Mouse (Mus musculus): ENCODE measurements around the gene Tbata. TPM values are rescaled to one million over a fixed set of nuclear protein-coding genes. Genes with fewer than 3 reads are reported as not detected.

Tbata gene
- polyA plus RNA-seq, 1 experiment from 2014 or later = not detected

- 61% methylated on average over 4 of the region's 4 CpGs for WGBS
Measured at GRCm38 (mm10) chr10:61236683-61237390, 65.1 kb downstream of the Tbata start.

GRCm38 (mm10) chr10:61237391-61237785 lies 65.6 kb downstream of the Tbata start:
- Histone ChIP-seq H3K9me3 (ENCODE audit: control insufficient read depth) (no peaks in the 10 kb centered on the region), H3K4me3 (ENCODE audit: low read depth, low read length) (no peak overlapping the region), H3K27ac (ENCODE audit: low read depth, low read length) (no peak overlapping the region), H3K4me1 (replicated peaks; ENCODE audit: control insufficient read depth, insufficient read depth, low read length) (no peaks in the 10 kb centered on the region), H3K27me3 (replicated peaks; ENCODE audit: control insufficient read depth, insufficient read depth, low read length) (no peaks in the 10 kb centered on the region), H3K36me3 (ENCODE audit: control insufficient read depth, insufficient read depth) (no peaks in the 10 kb centered on the region), H3K9ac (ENCODE audit: low read depth, low read length) (no peak overlapping the region), H3K4me2 (replicated peaks; ENCODE audit: low read depth) (no peak overlapping the region)
- 73% methylated on average over 6 of the region's 6 CpGs for WGBS
- no peak for TF ChIP-seq CTCF (IDR thresholded peaks at IDR 0.05; ENCODE audit: low read depth)
- ATAC-seq = no peak

More at GRCm38 (mm10) chr10:61236683-61237390, 65.1 kb downstream of the Tbata start:
- H3K9me3 ChIP-seq (ENCODE audit: control insufficient read depth) = no peaks in the 10 kb centered on the region
- no peak overlapping the region for H3K4me2 ChIP-seq (replicated peaks; ENCODE audit: low read depth)
- H3K27ac ChIP-seq (ENCODE audit: low read depth, low read length) = no peak overlapping the region
- ATAC-seq = no peak
- no peak for TF ChIP-seq CTCF (IDR thresholded peaks at IDR 0.05; ENCODE audit: low read depth)
- no peaks in the 10 kb centered on the region for H3K4me1 ChIP-seq (replicated peaks; ENCODE audit: control insufficient read depth, insufficient read depth, low read length)
- no peak overlapping the region for H3K4me3 ChIP-seq (ENCODE audit: low read depth, low read length)
- no peaks in the 10 kb centered on the region for H3K27me3 ChIP-seq (replicated peaks; ENCODE audit: control insufficient read depth, insufficient read depth, low read length)
- no peak overlapping the region for H3K9ac ChIP-seq (ENCODE audit: low read depth, low read length)
- no peaks in the 10 kb centered on the region for H3K36me3 ChIP-seq (ENCODE audit: control insufficient read depth, insufficient read depth)

Small RNAs within 50 kb of the gene (microRNA-seq; reads per million reads assigned to microRNA genes)
- not detected for gene Gm44308

Other genes starting within 250 kb of the Tbata start
- gene Pcbd1, start 82.6 kb upstream of the Tbata start, polyA plus RNA-seq (2015; fragmentation: Nextera tagmentation; extraction: Ambion mirVana) = 116 and 122 TPM in 2 replicates
- gene Sgpl1, start 24.3 kb upstream of the Tbata start, polyA plus RNA-seq (2015; fragmentation: Nextera tagmentation; extraction: Ambion mirVana) = 119 and 135 TPM in 2 replicates
- 0.60 and 0.73 TPM in 2 replicates for gene Adamts14, start 101.5 kb downstream of the Tbata start, polyA plus RNA-seq (2015; fragmentation: Nextera tagmentation; extraction: Ambion mirVana)
- gene Prf1, start 125.9 kb downstream of the Tbata start, polyA plus RNA-seq (2015; fragmentation: Nextera tagmentation; extraction: Ambion mirVana) = not detected in 2 replicates
- 4.1 and 4.4 TPM in 2 replicates for gene Pald1, start 211.6 kb downstream of the Tbata start, polyA plus RNA-seq (2015; fragmentation: Nextera tagmentation; extraction: Ambion mirVana)
- 0.10 TPM in 1 of 2 replicates, not detected in the other for gene Nodal, start 246.0 kb downstream of the Tbata start, polyA plus RNA-seq (2015; fragmentation: Nextera tagmentation; extraction: Ambion mirVana)